Mouse (Mus musculus) testis, adult 2 months (tissue): ENCODE results near the gene Cpe.

Experiments used
- CTCF ChIP-seq: fragments of 200-500 bp; IDR thresholded peaks from 2 replicates; pipeline ENCODE4 v1.5.1; 2012; ENCODE audit warnings: low read depth, mild to moderate bottlenecking, inconsistent platforms, low read length, moderate library complexity; ENCODE audit not compliant: control insufficient read depth, insufficient read depth, insufficient replicate concordance
- POLR2A ChIP-seq: fragments of 200-500 bp; IDR thresholded peaks from 2 replicates; pipeline ENCODE4 v1.6.1; 2012; ENCODE audit warnings: low read depth, mild to moderate bottlenecking, inconsistent platforms, low read length, moderate library complexity; ENCODE audit not compliant: control insufficient read depth

GRCm38 (mm10) chr8:64543441-64543840 is 149.4 kb downstream of the Cpe start:
- TF ChIP-seq POLR2A = no peak
- TF ChIP-seq CTCF = no peak
